Mouse (Mus musculus): ENCODE results near the gene Ccdc121. TPM values are rescaled to one million over a fixed set of nuclear protein-coding genes. Genes with fewer than 3 reads are reported as not detected.

The Ccdc121 gene
- polyA plus RNA-seq (2012; rRNA removed; ENCODE audit: low replicate concordance) = not detected in 2 replicates

GRCm38 (mm10) chr1:181511307-181511706 is at the start of gene Ccdc121:
TSS of gene Ccdc121 (minus strand) at chr1:181511451.

Other genes starting within 250 kb of the Ccdc121 start
- 0.06 and 0.13 TPM in 2 replicates for gene Cnih3, start 158.8 kb downstream of the Ccdc121 start, polyA plus RNA-seq (2012; rRNA removed; ENCODE audit: low replicate concordance)
- gene Dnah14, start 65.1 kb upstream of the Ccdc121 start, polyA plus RNA-seq (2012; rRNA removed; ENCODE audit: low replicate concordance) = 0.05 and 0.16 TPM in 2 replicates

Data from mammary gland, adult 2 months (tissue).